Mouse (Mus musculus) CH12.LX (cell line): ENCODE measurements at regions not wholly inside any gene's neighbourhood (a gene's known extent, or its start where the extent isn't known, plus 50 kb on each side); places are given as distances from the start of the nearest gene placed in this dataset.

Experiments used
- DNase-seq: peaks from one replicate; pipeline ENCODE4 v3.0.0-alpha.2; 2013; ENCODE audit errors: extremely low read depth
- H3K27ac ChIP-seq: 2 replicates; pipeline ENCODE4 v1.5.1; 2012; ENCODE audit warnings: low read depth, mild to moderate bottlenecking, control low read depth, moderate library complexity; ENCODE audit not compliant: insufficient read depth
- H3K27me3 ChIP-seq: replicated peaks from 2 replicates; pipeline ENCODE3; 2012; ENCODE audit warnings: inconsistent platforms
- H3K36me3 ChIP-seq, 2 experiments: replicated peaks in 1 of 2; 2 replicates each; pipeline versions ENCODE3 to v1.6.1; 2012; ENCODE audit warnings: inconsistent platforms in 1 of 2, low read length in 1 of 2, mild to moderate bottlenecking in 1 of 2, mixed read lengths in 1 of 2, moderate library complexity in 1 of 2; ENCODE audit not compliant: control insufficient read depth in 1 of 2, insufficient read depth in 1 of 2
- H3K4me1 ChIP-seq, 2 experiments: 2 replicates each; pipeline ENCODE4 v1.6.1; 2012; ENCODE audit warnings: inconsistent platforms in 1 of 2, moderate library complexity in 1 of 2; ENCODE audit not compliant: insufficient read depth in 2 of 2, control insufficient read depth in 1 of 2
- H3K4me2 ChIP-seq: 2 replicates; pipeline ENCODE4 v1.6.1; 2012; ENCODE audit warnings: low read depth, mild to moderate bottlenecking, control low read depth; ENCODE audit not compliant: poor library complexity, insufficient read depth, severe bottlenecking
- H3K4me3 ChIP-seq, 3 experiments: fragments of 150-350 bp in 1 of 3; sonication (generic) in 1 of 3; replicated peaks in 1 of 3; 2 replicates each; pipeline versions ENCODE3 to v1.5.1; 2011 to 2012; ENCODE audit warnings: low read depth in 2 of 3, low read length in 2 of 3, mild to moderate bottlenecking in 2 of 3, moderate library complexity in 2 of 3, control low read depth in 1 of 3, improper control_type of control experiment in 1 of 3, inconsistent platforms in 1 of 3, mixed read lengths in 1 of 3; ENCODE audit not compliant: poor library complexity in 1 of 3
- H3K79me2 ChIP-seq: replicated peaks from 2 replicates; pipeline ENCODE4 v1.6.1; 2012; ENCODE audit warnings: mild to moderate bottlenecking, moderate library complexity; ENCODE audit not compliant: control insufficient read depth, poor library complexity, insufficient read depth, severe bottlenecking; ENCODE audit errors: extremely low read depth
- H3K9ac ChIP-seq: 2 replicates; pipeline ENCODE4 v1.6.1; 2012; ENCODE audit warnings: low read depth, mild to moderate bottlenecking, control low read depth, moderate library complexity; ENCODE audit not compliant: insufficient read depth
- H3K9me3 ChIP-seq: replicated peaks from 2 replicates; pipeline ENCODE3; 2012; ENCODE audit warnings: low read length, inconsistent platforms, mixed read lengths
- E2F4 ChIP-seq: IDR thresholded peaks from 2 replicates; pipeline ENCODE4 v1.6.1; 2011; ENCODE audit warnings: low read depth, low read length, improper control_type of control experiment; ENCODE audit not compliant: insufficient replicate concordance
- IRF4 ChIP-seq: IDR thresholded peaks from 2 replicates; pipeline ENCODE4 v1.6.1; 2014; ENCODE audit warnings: low read depth, mild to moderate bottlenecking, inconsistent platforms, low read length, improper control_type of control experiment
- KAT2A ChIP-seq: IDR thresholded peaks from 2 replicates; pipeline ENCODE4 v1.6.1; 2012; ENCODE audit warnings: low read length, improper control_type of control experiment, inconsistent platforms; ENCODE audit not compliant: insufficient replicate concordance
- MAFK ChIP-seq: IDR thresholded peaks from 2 replicates; pipeline ENCODE4 v1.6.1; 2011; ENCODE audit warnings: low read length, improper control_type of control experiment; ENCODE audit not compliant: insufficient replicate concordance
- MAX ChIP-seq: IDR thresholded peaks from 2 replicates; pipeline ENCODE4 v1.6.1; 2011; ENCODE audit warnings: low read length, improper control_type of control experiment
- MEF2A ChIP-seq: IDR thresholded peaks from 2 replicates; pipeline ENCODE4 v1.6.1; 2014; ENCODE audit warnings: low read depth, mild to moderate bottlenecking, inconsistent platforms, low read length, improper control_type of control experiment, borderline replicate concordance
- MXI1 ChIP-seq: IDR thresholded peaks from 2 replicates; pipeline ENCODE4 v1.6.1; 2011; ENCODE audit warnings: mild to moderate bottlenecking, low read depth, low read length, improper control_type of control experiment
- MYC ChIP-seq: IDR thresholded peaks from 2 replicates; pipeline ENCODE4 v1.6.1; 2011; ENCODE audit warnings: low read depth, mild to moderate bottlenecking, improper control_type of control experiment, low read length
- NELFE ChIP-seq: IDR thresholded peaks from 2 replicates; pipeline ENCODE4 v1.6.1; 2011; ENCODE audit warnings: low read depth, low read length, improper control_type of control experiment
- NRF1 ChIP-seq: IDR thresholded peaks from 2 replicates; pipeline ENCODE4 v1.6.1; 2014; ENCODE audit warnings: low read depth, mild to moderate bottlenecking, inconsistent platforms, low read length, improper control_type of control experiment, moderate library complexity
- RCOR1 ChIP-seq: conservative IDR thresholded peaks from 2 replicates; pipeline ENCODE4 v1.6.1; 2012; ENCODE audit warnings: low read depth, mild to moderate bottlenecking, inconsistent platforms, low read length, improper control_type of control experiment
- TBP ChIP-seq: conservative IDR thresholded peaks from 2 replicates; pipeline ENCODE4 v1.6.1; 2011; ENCODE audit warnings: low read depth, low read length, improper control_type of control experiment
- ZKSCAN1 ChIP-seq: IDR thresholded peaks from 2 replicates; pipeline ENCODE4 v1.6.1; 2012; ENCODE audit warnings: low read depth, inconsistent platforms, low read length, improper control_type of control experiment, borderline replicate concordance
- dilution Hi-C: fragments of 300-500 bp; cut with MboI; formaldehyde crosslinking; loops from 2 replicates; pipeline ENCODE4 v1.14.3; 2020; ENCODE audit warnings: low sequenced_read_pairs; ENCODE audit not compliant: extremely low pct_unique_long_range_greater_than_20kb, extremely low pct_ligation_motif_present
- in situ Hi-C: fragments of 300-500 bp; cut with MboI; formaldehyde crosslinking; loops from 3 replicates; pipeline ENCODE4 v1.14.3; 2019; ENCODE audit warnings: low sequenced_read_pairs, low pct_ligation_motif_present, low pct_unique_long_range_greater_than_20kb, mixed read lengths

DNA sequence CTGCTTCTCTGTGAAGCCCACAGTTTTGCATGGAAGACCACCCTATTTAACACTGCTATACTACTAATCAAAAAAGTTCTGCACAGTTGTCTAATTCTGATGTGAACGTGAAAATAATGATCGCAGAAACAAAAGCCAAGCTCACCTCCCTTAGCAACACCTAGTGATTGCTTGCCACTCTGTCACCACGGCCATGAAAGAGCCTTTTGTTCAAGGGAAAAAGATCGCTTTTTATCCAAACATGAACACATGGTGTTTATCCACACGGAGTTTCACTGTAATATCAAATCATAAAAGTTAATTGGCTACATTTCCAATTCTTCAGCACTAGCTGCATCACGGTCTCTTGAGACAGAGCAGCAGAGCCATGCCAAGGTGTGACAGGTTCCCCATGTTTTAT is 85.1 kb downstream of the Cartpt start:
- dilution Hi-C loops, result no loop called here
- in situ Hi-C loops, result no loop called here

DNA sequence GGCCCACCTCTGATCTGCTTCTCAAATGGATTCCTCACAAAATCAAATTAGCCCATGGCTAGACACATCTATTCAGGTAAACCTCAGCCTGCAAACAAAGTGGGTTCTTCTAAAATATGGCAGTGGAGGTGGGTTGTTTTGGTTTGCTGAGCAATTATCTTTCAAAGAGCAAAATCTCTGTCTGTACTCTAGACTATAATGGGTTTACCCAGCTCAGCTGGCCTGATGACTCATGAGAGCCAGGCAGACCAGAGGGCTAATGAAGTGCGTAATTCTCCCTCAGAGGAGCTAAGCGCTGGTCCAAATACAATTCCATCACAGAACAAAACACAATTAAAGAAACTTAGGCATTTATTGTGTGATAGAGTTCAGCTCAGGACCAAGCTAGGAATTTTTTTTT is 86.1 kb downstream of the Cartpt start:
- Histone ChIP-seq H3K27ac (no peak overlapping the region), H3K4me1 (peaks cover 0 to 2% of the 10 kb centered on the region in 2 experiments; a peak in 1 of 4 replicates), H3K79me2 (no peaks in the 10 kb centered on the region), H3K4me3 (no peak overlapping the region), H3K36me3 (no peaks in the 10 kb centered on the region), H3K4me2 (no peak overlapping the region), H3K9ac (no peak overlapping the region), H3K9me3 (no peaks in the 10 kb centered on the region), H3K27me3 (no peaks in the 10 kb centered on the region)
- in situ Hi-C loops, result no loop called here
- TF ChIP-seq MAFK, result no peak
- TF ChIP-seq NELFE, result no peak
- TF ChIP-seq MYC, result no peak
- dilution Hi-C loops, result no loop called here
- DNase-seq, result no peak

More for the DNA sequence above, 85.1 kb downstream of the Cartpt start:
- Histone ChIP-seq H3K9ac (no peak overlapping the region), H3K27ac (no peak overlapping the region), H3K4me1 (no peaks in the 10 kb centered on the region), H3K9me3 (no peaks in the 10 kb centered on the region), H3K27me3 (no peaks in the 10 kb centered on the region), H3K79me2 (no peaks in the 10 kb centered on the region), H3K4me2 (no peak overlapping the region), H3K36me3 (no peaks in the 10 kb centered on the region), H3K4me3 (no peak overlapping the region)
- no peak for DNase-seq
- no peak for TF ChIP-seq MXI1
- TF ChIP-seq ZKSCAN1, result no peak
- no peak for TF ChIP-seq RCOR1
- no peak for TF ChIP-seq NRF1
- no peak for TF ChIP-seq MYC
- TF ChIP-seq TBP, result no peak
- TF ChIP-seq MAX, result no peak
- no peak for TF ChIP-seq E2F4
- TF ChIP-seq IRF4, result no peak
- TF ChIP-seq MEF2A, result no peak

DNA sequence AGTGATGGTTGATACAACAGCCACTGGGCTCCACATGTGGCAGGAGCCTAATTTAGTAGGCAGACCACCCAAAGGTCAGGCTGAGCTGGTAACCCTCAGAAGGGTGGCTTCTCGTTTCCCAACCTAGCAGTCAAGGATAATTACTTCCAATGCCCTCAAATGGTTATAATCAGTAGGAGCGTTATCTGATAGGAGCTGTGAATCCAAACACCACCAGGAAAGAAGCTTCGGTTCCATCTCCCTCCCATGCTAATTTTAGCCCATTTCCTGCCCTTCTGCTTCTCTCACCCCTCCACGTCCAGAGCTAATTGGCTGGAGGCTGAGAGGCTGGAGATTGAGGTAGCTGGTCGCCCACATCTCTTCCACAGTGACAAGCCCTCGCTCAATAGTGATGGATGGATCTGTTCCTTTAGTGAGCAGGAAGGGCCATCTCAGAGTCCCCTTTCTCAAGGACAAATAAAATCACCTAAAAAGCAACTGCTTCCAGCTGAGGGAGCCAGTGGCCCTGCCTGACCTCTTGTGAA is 86.8 kb downstream of the Cartpt start:
- Histone ChIP-seq H3K9me3 (no peaks in the 10 kb centered on the region), H3K79me2 (no peaks in the 10 kb centered on the region), H3K4me3 (no peak overlapping the region), H3K4me1 (peaks cover 0 to 7% of the 10 kb centered on the region in 2 experiments; a peak in 1 of 4 replicates), H3K27me3 (no peaks in the 10 kb centered on the region), H3K27ac (no peak overlapping the region), H3K36me3 (no peaks in the 10 kb centered on the region), H3K9ac (no peak overlapping the region), H3K4me2 (no peak overlapping the region)
- dilution Hi-C loops (no loop called here), in situ Hi-C loops (no loop called here)
- no peak for TF ChIP-seq KAT2A
- no peak for DNase-seq
